Mouse (Mus musculus) neutrophil, adult 65 days (primary cell): ENCODE results near the gene Pgp. TPM values are rescaled to one million over a fixed set of nuclear protein-coding genes. Genes with fewer than 3 reads are reported as not detected.

Experiments
- total RNA-seq: library from RNA; stranded (reverse); gene quantifications from 2 replicates; pipeline ENCODE4 v1.2.4, GENCODE M21; 2023

Pgp gene
- total RNA-seq = 21.5 and 26.4 TPM in 2 replicates

DNA sequence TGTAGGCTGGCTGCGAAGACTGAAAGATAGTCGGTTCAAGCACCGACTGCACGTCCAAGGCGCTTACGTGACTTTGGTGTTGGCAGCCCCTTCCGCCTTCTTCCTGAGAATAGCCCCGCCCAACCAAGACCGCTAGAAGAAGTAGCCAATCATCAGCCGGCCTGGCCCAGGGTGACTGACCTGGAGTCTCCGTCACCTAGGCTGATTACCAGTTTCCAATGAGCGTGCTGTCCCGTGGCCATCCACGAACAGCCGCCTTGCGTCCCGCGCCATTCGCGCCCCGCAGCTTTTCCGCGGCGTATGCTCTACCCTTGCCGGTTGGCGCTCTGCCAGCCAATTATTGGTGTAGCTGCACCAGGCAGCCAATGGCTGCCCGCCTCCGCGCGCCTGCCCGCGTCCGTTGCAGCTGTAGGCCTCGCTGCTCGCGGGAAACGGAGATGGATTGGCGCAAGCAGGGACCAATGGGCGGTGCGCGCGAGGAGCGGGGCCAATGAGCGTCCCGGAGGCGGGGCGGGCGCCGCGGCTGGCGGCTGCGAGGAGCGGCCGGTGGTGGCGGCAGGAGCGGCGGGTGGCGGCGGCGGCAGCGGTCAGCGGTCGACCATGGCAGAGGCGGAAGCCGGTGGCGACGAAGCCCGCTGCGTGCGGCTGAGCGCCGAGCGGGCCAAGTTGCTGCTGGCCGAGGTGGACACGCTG is at the start of gene Pgp, which contains the start of gene E4f1:
Pgp (plus strand) TSS at position 483 of the 693 bp plus-strand sequence.
E4f1 (minus strand) TSS at position 404 of the 693 bp plus-strand sequence.

DNA sequence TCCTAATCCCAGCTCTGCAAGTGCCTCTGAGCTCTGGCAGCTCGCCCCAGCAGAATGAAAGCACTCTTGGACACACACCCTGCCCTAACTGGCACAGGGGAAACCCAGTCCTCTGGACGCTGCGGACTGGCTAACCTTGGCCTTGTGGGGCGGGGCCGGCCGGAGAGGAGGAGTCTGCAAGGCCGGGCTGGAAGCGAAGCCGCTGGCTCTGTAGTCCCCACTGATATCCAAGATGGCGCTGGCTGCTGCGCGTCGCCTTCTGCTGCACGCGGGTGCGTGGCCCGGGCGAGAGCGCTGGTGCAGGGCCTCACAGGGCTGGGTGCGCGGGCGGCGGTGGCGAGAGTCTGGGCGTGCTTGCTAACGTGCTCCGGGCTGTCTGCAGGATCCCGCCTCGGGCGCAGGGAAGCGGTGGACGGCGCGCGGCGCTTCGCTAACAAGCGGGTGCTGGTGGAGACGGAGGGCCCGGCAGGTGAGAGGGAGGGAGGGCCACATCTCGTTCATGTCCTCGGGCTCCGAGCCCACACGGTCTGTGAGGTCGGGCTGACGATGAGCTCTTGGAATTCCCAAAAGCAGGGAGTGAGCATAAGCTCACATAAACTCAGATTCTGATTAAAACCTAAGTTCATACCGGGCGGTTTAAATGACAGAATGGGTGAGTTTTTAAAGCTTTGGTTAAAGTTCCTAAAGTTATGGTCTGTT is 43.6 kb upstream of the Pgp start, which contains the start of gene Eci1:
Eci1 (plus strand) TSS at position 171 of the 699 bp plus-strand sequence.

GRCm38 (mm10) chr17:24442632-24443155 is 27.5 kb upstream of the Pgp start, which contains the start of gene Dnase1l2:
Gene Dnase1l2, minus strand, starts transcription at chr17:24443105.

DNA sequence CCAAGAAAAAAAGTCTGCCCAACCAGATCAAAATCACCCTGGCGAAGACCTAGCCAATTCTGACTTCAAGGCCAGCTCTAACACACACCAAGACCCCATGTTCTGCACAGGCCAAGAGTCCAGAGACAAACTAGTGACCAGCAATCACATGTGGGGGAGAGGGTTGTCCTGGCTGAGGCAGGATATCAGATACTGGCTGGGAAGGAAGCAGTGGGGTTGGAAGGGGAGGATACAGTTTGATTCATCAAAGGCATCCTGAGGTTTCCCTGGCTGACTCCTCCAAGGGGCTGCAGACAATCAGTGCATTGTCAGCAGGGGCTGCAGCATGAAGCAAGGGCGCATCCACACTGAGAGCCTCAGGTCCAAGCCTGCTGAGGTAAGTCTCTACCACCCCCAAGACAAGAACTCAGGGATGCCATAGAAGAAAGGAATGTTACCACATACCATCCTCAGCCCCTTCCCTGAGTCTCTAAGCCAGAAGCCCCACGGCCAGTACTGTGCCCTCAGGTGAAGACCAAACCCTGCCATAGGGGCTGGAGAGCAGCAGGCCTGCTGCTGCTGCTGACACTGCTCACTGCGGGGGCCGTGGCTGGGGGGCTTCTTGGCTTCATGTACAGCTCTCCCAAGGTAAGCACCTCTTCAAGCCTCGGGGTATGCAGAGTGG is 3.6 kb downstream of the Pgp start, which contains the start of gene Bricd5:
Bricd5 (plus strand) TSS at position 273 of the 664 bp plus-strand sequence.

DNA sequence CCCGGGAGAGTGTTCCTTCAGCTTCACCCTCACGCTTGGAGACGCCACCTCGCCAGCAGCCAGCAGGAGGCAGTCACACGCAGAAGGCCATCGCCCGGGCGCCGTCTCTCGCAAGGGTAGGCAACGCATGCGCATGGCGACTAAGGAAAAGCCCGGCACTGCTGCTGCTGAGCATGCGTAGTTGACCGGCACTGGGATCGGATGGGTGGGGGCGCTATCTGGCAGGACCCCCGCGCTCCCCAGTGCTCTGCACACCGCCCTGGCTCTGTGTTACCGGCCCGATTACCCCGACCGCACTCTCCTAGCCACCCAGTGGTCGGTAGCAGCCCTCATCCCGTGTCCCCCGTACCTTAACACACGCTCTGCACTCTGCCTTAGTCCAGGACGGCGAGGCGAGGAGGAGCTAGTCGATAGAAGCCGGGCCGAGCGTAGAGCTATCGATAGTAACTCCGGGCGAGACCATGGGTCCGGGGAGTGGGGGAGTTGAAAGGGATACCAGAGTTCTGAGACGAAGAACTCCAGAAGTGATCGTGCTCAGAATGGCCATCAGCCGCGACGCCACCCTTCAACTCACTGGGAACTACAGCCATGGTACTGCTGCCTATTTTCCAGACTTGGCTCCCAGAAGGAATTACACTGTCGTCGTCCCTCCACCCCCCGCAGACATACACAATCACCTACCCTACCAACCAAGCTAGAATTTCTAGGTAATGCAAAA is 8.6 kb downstream of the Pgp start, which contains the start of gene Mlst8:
Mlst8 (minus strand) TSS at position 416 of the 718 bp plus-strand sequence.

DNA sequence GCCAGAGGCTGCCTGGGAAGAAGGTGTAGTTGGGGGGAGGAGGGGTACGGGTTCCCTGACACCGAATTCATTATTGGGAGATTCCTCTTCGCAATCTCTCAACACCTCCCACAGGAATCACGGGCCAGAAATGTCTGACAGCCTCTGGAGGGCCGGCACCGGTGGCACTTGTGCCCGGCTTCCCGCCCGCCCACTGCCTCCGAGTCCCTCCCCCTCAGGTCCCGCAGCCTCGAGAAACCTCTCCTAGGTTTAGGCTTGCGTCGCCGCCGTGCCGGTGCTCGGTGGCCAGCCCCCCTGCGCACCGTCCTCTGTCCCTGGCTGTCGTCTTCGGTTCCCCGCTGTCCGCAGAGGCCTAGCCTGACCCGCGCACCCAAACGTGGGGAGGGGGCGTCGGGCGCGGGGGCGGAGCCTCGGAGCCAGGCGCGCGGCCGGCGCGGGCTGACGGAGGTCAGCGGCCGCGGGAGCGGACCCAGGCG is 18.0 kb downstream of the Pgp start, which contains the start of gene Caskin1:
Caskin1 (plus strand) TSS at position 416 of the 476 bp plus-strand sequence.

Other genes starting within 250 kb of the Pgp start
- 9.4 and 12.1 TPM in 2 replicates for gene Tedc2, start 249.5 kb upstream of the Pgp start, total RNA-seq
- 48.8 and 75.2 TPM in 2 replicates for gene Ccnf, start 218.9 kb upstream of the Pgp start, total RNA-seq
- 0.14 and 0.35 TPM in 2 replicates for gene Abca17, start 119.3 kb upstream of the Pgp start, total RNA-seq
- gene Abca3, start 118.4 kb upstream of the Pgp start, total RNA-seq = 25.4 and 25.7 TPM in 2 replicates
- 61.1 and 89.8 TPM in 2 replicates for gene Rnps1, start 55.8 kb upstream of the Pgp start, total RNA-seq
- 9.7 and 10.9 TPM in 2 replicates for gene Eci1, start 43.8 kb upstream of the Pgp start, total RNA-seq
- gene Dnase1l2, start 27.3 kb upstream of the Pgp start, total RNA-seq = 1.7 and 2.2 TPM in 2 replicates
- 40.1 and 46.7 TPM in 2 replicates for gene E4f1, start 79 bp upstream of the Pgp start, total RNA-seq
- 0.98 TPM in 1 of 2 replicates, not detected in the other for gene Bricd5, start 3.5 kb downstream of the Pgp start, total RNA-seq
- 35.2 and 41.1 TPM in 2 replicates for gene Mlst8, start 8.7 kb downstream of the Pgp start, total RNA-seq
- gene Caskin1, start 18.2 kb downstream of the Pgp start, total RNA-seq = not detected in 2 replicates
- 123 and 145 TPM in 2 replicates for gene Traf7, start 57.5 kb downstream of the Pgp start, total RNA-seq
- 0.38 TPM in 1 of 2 replicates, not detected in the other for gene Rab26, start 63.8 kb downstream of the Pgp start, total RNA-seq
- gene Pkd1, start 79.4 kb downstream of the Pgp start, total RNA-seq = 15.6 and 23.9 TPM in 2 replicates
- gene Tsc2, start 162.2 kb downstream of the Pgp start, total RNA-seq = 41.1 and 43.3 TPM in 2 replicates
- gene Nthl1, start 162.3 kb downstream of the Pgp start, total RNA-seq = 0.88 and 1.5 TPM in 2 replicates
- 3.0 and 3.3 TPM in 2 replicates for gene Slc9a3r2, start 179.9 kb downstream of the Pgp start, total RNA-seq
- not detected in 2 replicates for gene Npw, start 188.1 kb downstream of the Pgp start, total RNA-seq
- 21.0 and 25.1 TPM in 2 replicates for gene Zfp598, start 199.3 kb downstream of the Pgp start, total RNA-seq
- gene Syngr3, start 219.6 kb downstream of the Pgp start, total RNA-seq = not detected in 2 replicates
- 3.9 and 4.5 TPM in 2 replicates for gene Gfer, start 225.8 kb downstream of the Pgp start, total RNA-seq
- 0.57 and 1.5 TPM in 2 replicates for gene Noxo1, start 225.8 kb downstream of the Pgp start, total RNA-seq
- gene Tbl3, start 237.3 kb downstream of the Pgp start, total RNA-seq = 9.5 and 12.4 TPM in 2 replicates
- not detected in 2 replicates for gene Rnf151, start 247.7 kb downstream of the Pgp start, total RNA-seq
- gene Rps2, start 247.7 kb downstream of the Pgp start, total RNA-seq = 399 and 442 TPM in 2 replicates